8 mouse cellular contexts compared by ENCODE assay signal in the genomic region with DNA sequence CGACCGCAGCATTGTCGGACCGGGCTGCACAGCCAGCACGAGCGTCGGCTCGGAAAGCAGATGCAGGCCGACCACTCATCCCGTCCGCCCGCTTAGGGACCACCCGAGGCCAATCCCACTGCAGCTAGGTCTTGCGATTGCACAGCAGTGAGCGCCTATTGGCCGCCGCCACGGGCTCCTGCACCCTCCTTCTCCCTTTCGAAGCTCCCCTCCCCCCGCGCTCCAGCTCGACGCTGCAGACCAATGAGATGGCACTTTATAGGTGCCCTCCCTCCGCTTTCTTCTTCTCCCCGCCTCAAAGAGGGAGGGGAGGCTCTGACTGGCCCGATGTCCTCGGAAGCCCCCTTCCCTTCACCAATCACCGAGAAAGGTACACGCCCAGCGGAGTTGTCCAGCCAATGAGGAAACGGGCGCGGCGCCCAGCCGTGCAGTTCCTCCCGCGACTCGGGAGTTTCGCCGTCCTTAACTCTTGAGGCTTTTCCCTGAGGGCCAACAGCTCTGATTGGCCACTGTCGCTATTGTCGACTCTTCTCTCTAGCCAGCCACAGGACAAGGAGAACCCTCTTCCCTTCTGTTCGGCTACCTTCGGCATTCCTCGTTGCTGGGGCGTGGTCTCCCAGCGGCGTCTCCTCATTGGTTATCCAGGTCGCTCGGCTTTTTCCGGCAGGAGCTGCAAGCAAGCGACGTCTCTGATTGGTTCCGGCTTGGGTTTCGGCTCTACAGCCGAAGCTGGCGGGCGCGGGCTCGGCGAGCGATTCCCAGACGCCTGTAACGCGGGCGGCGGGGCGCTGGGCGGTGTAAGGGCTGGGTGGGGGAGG. TPM values are rescaled to one million over a fixed set of nuclear protein-coding genes. Genes with fewer than 3 reads are reported as not detected.
DNase-seq lines count a peak whose midpoint lies in the region; ATAC-seq lines count a peak whose summit lies in the region.

Gene Gsk3b (plus strand): TSS at position 373 of the 818 bp plus-strand sequence.

- H3K9ac ChIP-seq in heart, embryonic 14.5 days (ENCODE audit: low read length), result peak within 1 kb of the TSS; percentile 98
- H3K9ac ChIP-seq in liver, embryonic 13.5 days, result peak within 1 kb of the TSS; percentile 99
- peak within 1 kb of the TSS; percentile 96 for H3K9ac ChIP-seq in stomach, embryonic 16.5 days (ENCODE audit: low read length)

- DNase-seq in c-Kit-negative CD71-positive TER-119-positive erythroid progenitor cells, embryonic 14.5 days (ENCODE audit: low read depth, low spot score), result peak; percentile 96
- DNase-seq in fibroblast of lung, adult 2 months (ENCODE audit: low read depth), result peak; percentile 100
- peak; percentile 100 for DNase-seq in kidney, postnatal 14 days
- peak; percentile 97 for DNase-seq in liver, embryonic 13.5 days
- DNase-seq in neural tube, embryonic 10.5 days (ENCODE audit: extremely low spot score, low spot score), result peak; percentile 99

- no peaks in the 10 kb centered on the region for H3K27me3 ChIP-seq in heart, embryonic 14.5 days (ENCODE audit: control insufficient read depth, insufficient read depth, low read length)
- no peaks in the 10 kb centered on the region for H3K27me3 ChIP-seq in liver, embryonic 13.5 days
- H3K27me3 ChIP-seq in stomach, embryonic 16.5 days (ENCODE audit: control insufficient read depth, insufficient read depth, low read length), result no peaks in the 10 kb centered on the region

- peak; percentile 78 for ATAC-seq in CD4-positive, CD25-positive, alpha-beta regulatory T cell, adult 4 months
- peak; percentile 92 for ATAC-seq in heart, embryonic 14.5 days (ENCODE audit: insufficient number of reproducible peaks, insufficient read depth, low FRiP score, low read depth)
- peak; percentile 91 for ATAC-seq in liver, embryonic 13.5 days (ENCODE audit: low read depth)
- peak; percentile 94 for ATAC-seq in stomach, embryonic 16.5 days (ENCODE audit: insufficient read depth, low FRiP score)

- peaks cover 3% of the 10 kb centered on the region for H3K36me3 ChIP-seq in heart, embryonic 14.5 days (ENCODE audit: control insufficient read depth, insufficient read depth, low read length)
- H3K36me3 ChIP-seq in liver, embryonic 13.5 days, result no peaks in the 10 kb centered on the region
- H3K36me3 ChIP-seq in stomach, embryonic 16.5 days (ENCODE audit: control insufficient read depth, insufficient read depth, low read length), result no peaks in the 10 kb centered on the region

- under 1% methylated on average over 68 of the region's 69 CpGs for WGBS in heart, embryonic 14.5 days
- WGBS in liver, embryonic 13.5 days (ENCODE audit: insufficient replicate concordance), result under 1% methylated on average over 65 of the region's 69 CpGs
- under 1% methylated on average over 68 of the region's 69 CpGs for WGBS in stomach, embryonic 16.5 days

- H3K4me2 ChIP-seq in heart, embryonic 14.5 days (ENCODE audit: low read length), result peak within 1 kb of the TSS; percentile 92
- H3K4me2 ChIP-seq in liver, embryonic 13.5 days, result peak within 1 kb of the TSS; percentile 94
- peak within 1 kb of the TSS; percentile 82 for H3K4me2 ChIP-seq in stomach, embryonic 16.5 days (ENCODE audit: low read depth, low read length)

- no peaks in the 10 kb centered on the region for H3K9me3 ChIP-seq in heart, embryonic 14.5 days (ENCODE audit: control insufficient read depth, low read length)
- no peaks in the 10 kb centered on the region for H3K9me3 ChIP-seq in liver, embryonic 13.5 days (replicated peaks)
- no peaks in the 10 kb centered on the region for H3K9me3 ChIP-seq in stomach, embryonic 16.5 days (replicated peaks; ENCODE audit: control insufficient read depth, low read length)

- peak within 1 kb of the TSS; percentile 99 to 100 for H3K27ac ChIP-seq in heart, embryonic 14.5 days (replicated peaks in 1 of 2; ENCODE audit: control insufficient read depth in 1 of 2, insufficient read depth in 1 of 2, low read depth in 2 of 2, low read length in 2 of 2)
- peak within 1 kb of the TSS; percentile 99 for H3K27ac ChIP-seq in liver, embryonic 13.5 days
- peak within 1 kb of the TSS; percentile 100 for H3K27ac ChIP-seq in stomach, embryonic 16.5 days (ENCODE audit: low read length)

- H3K4me3 ChIP-seq in heart, embryonic 14.5 days (ENCODE audit: control insufficient read depth in 1 of 2, insufficient read depth in 1 of 2, low read depth in 1 of 2, low read length in 2 of 2), result peak within 1 kb of the TSS; percentile 76 to 95
- H3K4me3 ChIP-seq in liver, embryonic 13.5 days (replicated peaks), result peak within 1 kb of the TSS; percentile 97
- H3K4me3 ChIP-seq in stomach, embryonic 16.5 days (replicated peaks; ENCODE audit: low read length), result peak within 1 kb of the TSS; percentile 84

- H3K4me1 ChIP-seq in heart, embryonic 14.5 days (ENCODE audit: control insufficient read depth in 2 of 2, insufficient read depth in 2 of 2, low read length in 2 of 2), result peaks cover 3 to 20% of the 10 kb centered on the region in 2 experiments; a peak in 3 of 4 replicates
- peaks cover 32% of the 10 kb centered on the region for H3K4me1 ChIP-seq in liver, embryonic 13.5 days (replicated peaks)
- peaks cover 20% of the 10 kb centered on the region for H3K4me1 ChIP-seq in stomach, embryonic 16.5 days (ENCODE audit: control insufficient read depth, insufficient read depth, low read length)

RNA-seq across cellular contexts. Expression of gene Gsk3b, which starts in this region (rescaled TPM):
- 10 to 100 TPM; 53.4 to 61.7 TPM for polyA plus RNA-seq in CD4-positive, CD25-positive, alpha-beta regulatory T cell, adult 4 months (2017; shearing (Covaris generic))
- 44.1 and 49.9 TPM in 2 replicates for polyA plus RNA-seq in heart, embryonic 14.5 days (2014; fragmentation: Nextera tagmentation; extraction: Ambion mirVana)
- polyA plus RNA-seq in liver, embryonic 13.5 days (2015; fragmentation: Nextera tagmentation; extraction: Ambion mirVana), result 12.8 and 14.3 TPM in 2 replicates
- 41.8 and 42.3 TPM in 2 replicates for polyA plus RNA-seq in stomach, embryonic 16.5 days (2015; fragmentation: Nextera tagmentation; extraction: Ambion mirVana)

Comparison
In these comparisons a context has a peak if more than half of its experiments do, and no peak if none do; other contexts are left out.
1. Peak in every context shown above with its lines: DNase-seq, ATAC-seq, H3K4me3 ChIP-seq and H3K27ac ChIP-seq.